Mouse (Mus musculus) limb, embryonic 14.5 days (tissue): ENCODE measurements around the gene Ddx24. TPM values are rescaled to one million over a fixed set of nuclear protein-coding genes. Genes with fewer than 3 reads are reported as not detected.
A peak's percentile ranks its signal among the peaks of the same experiment; 100 is the strongest.
"Not testable (repeated sequence)": the region's sequence is repeated elsewhere in the genome, so short reads cannot be mapped to it uniquely, and the experiment has no call there.

ENCODE experiments used
- ATAC-seq: fragments of 200-750 bp; cut with Nextera tagmentation; 2 replicates; pipeline ENCODE4 v1.8.0; 2017; ENCODE audit warnings: low read depth, moderate number of reproducible peaks, moderate TSS enrichment; ENCODE audit not compliant: low FRiP score
- DNase-seq: peaks from one replicate; pipeline ENCODE4 v3.0.0-alpha.2; 2015; ENCODE audit warnings: low spot score
- H3K27ac ChIP-seq: fragments of 300-500 bp; sonication (generic); replicated peaks from 2 replicates; pipeline ENCODE4 v1.5.1; 2014; ENCODE audit warnings: low read depth, mild to moderate bottlenecking, low read length, moderate library complexity, mixed read lengths
- H3K27me3 ChIP-seq: fragments of 300-500 bp; sonication (generic); 2 replicates; pipeline ENCODE4 v1.6.1; 2014; ENCODE audit warnings: low read length, mixed read lengths; ENCODE audit not compliant: control insufficient read depth, insufficient read depth
- H3K36me3 ChIP-seq: fragments of 300-500 bp; sonication (generic); 2 replicates; pipeline ENCODE4 v1.6.1; 2014; ENCODE audit warnings: mild to moderate bottlenecking, low read length, moderate library complexity, mixed read lengths; ENCODE audit not compliant: control insufficient read depth, insufficient read depth
- H3K4me1 ChIP-seq: fragments of 300-500 bp; sonication (generic); 2 replicates; pipeline ENCODE4 v1.6.1; 2014; ENCODE audit warnings: antibody characterized with exemption, low read length, mixed read lengths; ENCODE audit not compliant: control insufficient read depth, insufficient read depth
- H3K4me2 ChIP-seq: fragments of 300-500 bp; sonication (generic); replicated peaks from 2 replicates; pipeline ENCODE4 v1.6.1; 2014; ENCODE audit warnings: low read depth, mild to moderate bottlenecking, low read length, moderate library complexity; ENCODE audit not compliant: severe bottlenecking
- H3K4me3 ChIP-seq: fragments of 300-500 bp; sonication (generic); replicated peaks from 2 replicates; pipeline ENCODE4 v1.5.1; 2014; ENCODE audit warnings: low read length
- H3K9ac ChIP-seq: fragments of 300-500 bp; sonication (generic); 2 replicates; pipeline ENCODE4 v1.6.1; 2014; ENCODE audit warnings: mild to moderate bottlenecking, low read depth, low read length, moderate library complexity; ENCODE audit not compliant: severe bottlenecking
- H3K9me3 ChIP-seq: fragments of 300-500 bp; sonication (generic); 2 replicates; pipeline ENCODE4 v1.6.1; 2016; ENCODE audit warnings: low read length; ENCODE audit not compliant: control insufficient read depth
- POLR2A ChIP-seq: fragments of 200-500 bp; IDR thresholded peaks from 2 replicates; pipeline ENCODE4 v1.8.0; 2012; ENCODE audit warnings: inconsistent platforms, mild to moderate bottlenecking, moderate library complexity, borderline replicate concordance; ENCODE audit not compliant: insufficient read depth, insufficient read length; ENCODE audit errors: extremely low read depth
- WGBS: fragments of 180-500 bp; shearing (Covaris S2); extraction: QIAGEN DNeasy Blood & Tissue Kit; methylation state at CpG from one replicate; pipeline ENCODE4 v1.1.7; 2014; 5-methylcytosine and 5-hydroxymethylcytosine counted together
- polyA plus RNA-seq, 2 experiments: library from polyadenylated mRNA; depleted of rRNA in 1 of 2; stranded (reverse) in 1 of 2; unstranded in 1 of 2; fragments of >200 nt; fragmentation: Nextera tagmentation in 1 of 2; extraction: Ambion mirVana in 1 of 2; gene quantifications; 2 replicates each; pipeline versions ENCODE4 v1.2.1 to v1.2.3; 2012 to 2014

Gene Ddx24
- polyA plus RNA-seq (2012; rRNA removed) (44.1 and 53.2 TPM in 2 replicates), polyA plus RNA-seq (2014; fragmentation: Nextera tagmentation; extraction: Ambion mirVana) (81.5 and 91.3 TPM in 2 replicates)

DNA sequence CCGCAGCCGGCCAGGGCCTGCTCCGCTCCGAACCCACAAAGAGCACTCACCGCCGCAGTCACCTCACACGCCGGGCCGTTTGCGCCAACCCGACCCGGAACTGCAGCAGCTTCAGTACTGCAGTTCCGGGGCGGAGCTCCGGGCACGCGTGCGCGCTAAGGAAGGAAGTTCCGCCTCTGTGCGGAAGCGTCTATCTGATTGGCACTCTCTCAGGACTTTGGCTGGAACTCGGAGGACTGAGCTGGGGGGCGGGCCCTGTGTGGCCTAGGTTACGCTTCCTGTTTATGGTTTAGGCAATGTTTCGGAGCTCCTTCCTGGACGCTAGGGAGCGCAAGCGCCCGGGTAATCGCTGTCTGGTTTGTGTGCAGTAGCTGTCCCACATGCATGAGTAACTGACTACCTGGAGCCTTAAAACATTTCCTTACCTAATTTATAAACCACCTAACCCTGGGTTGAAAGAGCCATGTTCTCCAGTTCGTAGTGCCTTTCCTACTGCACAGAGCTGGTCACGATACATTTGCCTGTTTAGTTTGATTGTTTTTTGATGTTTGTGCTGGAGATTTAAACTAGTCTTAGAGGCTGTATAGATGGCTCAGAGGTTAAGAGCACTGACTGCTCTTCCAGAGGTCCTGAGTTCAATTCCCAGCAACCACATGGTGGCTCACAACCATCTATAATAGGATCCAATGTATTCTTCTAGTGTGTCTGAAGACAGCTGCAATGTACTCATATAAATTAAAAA, at the start of gene Ddx24:
Ddx24 (minus strand) TSS at position 102 of the 742 bp plus-strand sequence.
- peak; percentile 99 for DNase-seq
- peaks cover 9% of the 10 kb centered on the region for H3K36me3 ChIP-seq
- H3K27ac ChIP-seq: no peak within 1 kb of the TSS
- peak within 1 kb of the TSS; percentile 85 for H3K4me2 ChIP-seq
- no peaks in the 10 kb centered on the region for H3K9me3 ChIP-seq
- ATAC-seq: peak; percentile 99
- TF ChIP-seq POLR2A: peak; percentile 66; the same call in 1 of the 2 replicates
- no peaks in the 10 kb centered on the region for H3K27me3 ChIP-seq
- H3K4me3 ChIP-seq: peak within 1 kb of the TSS; percentile 93
- peak within 1 kb of the TSS; percentile 88 for H3K9ac ChIP-seq
- WGBS: 4% methylated on average over 21 of the region's 33 CpGs
- H3K4me1 ChIP-seq: peaks cover 22% of the 10 kb centered on the region

DNA sequence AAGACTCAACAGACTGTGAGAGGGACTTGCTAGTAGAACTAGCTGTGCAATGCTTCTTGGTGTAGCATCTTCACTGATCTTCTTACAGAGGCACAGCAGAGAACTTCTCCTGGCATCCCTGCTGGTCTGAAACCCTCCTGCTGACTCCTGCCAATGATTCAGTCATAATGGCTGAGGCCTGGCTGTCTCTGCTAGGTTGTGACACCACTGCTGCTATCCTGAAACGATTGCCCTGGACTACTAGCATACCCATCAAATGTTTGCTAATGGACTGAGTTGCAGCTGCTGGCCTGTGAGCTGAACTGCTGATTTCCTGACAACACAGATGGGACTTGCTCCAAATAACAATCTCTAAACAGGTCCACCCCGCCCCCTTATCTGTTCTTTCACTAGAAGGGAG, 48.9 kb upstream of the Ddx24 start:
- no peaks in the 10 kb centered on the region for H3K36me3 ChIP-seq
- H3K9ac ChIP-seq: no peak overlapping the region
- H3K27ac ChIP-seq: no peak overlapping the region
- no peaks in the 10 kb centered on the region for H3K9me3 ChIP-seq
- H3K27me3 ChIP-seq: no peaks in the 10 kb centered on the region
- ATAC-seq: no peak
- H3K4me3 ChIP-seq: no peak overlapping the region
- H3K4me2 ChIP-seq: no peak overlapping the region
- no peak for DNase-seq
- WGBS: 39% methylated on average over 2 of the region's 2 CpGs
- H3K4me1 ChIP-seq: no peaks in the 10 kb centered on the region
- no peak for TF ChIP-seq POLR2A

DNA sequence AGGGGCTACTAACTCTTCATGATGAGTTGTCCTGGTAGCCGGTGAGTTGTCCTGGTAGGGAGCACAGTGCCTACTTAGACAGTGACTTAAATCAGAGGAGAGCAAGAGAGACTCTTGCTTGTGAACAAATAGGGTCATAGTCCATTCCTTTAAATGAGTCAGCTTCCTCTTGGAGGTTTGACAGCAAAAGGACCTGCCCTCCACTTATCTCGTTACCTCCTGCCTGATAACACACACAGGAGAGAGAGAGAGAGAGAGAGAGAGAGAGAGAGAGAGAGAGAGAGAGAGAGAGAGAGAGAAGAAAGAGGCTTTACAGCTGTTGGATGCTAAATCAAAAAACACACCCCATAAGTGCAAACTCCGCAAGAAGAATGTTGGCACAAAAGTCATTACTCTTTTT, 31.5 kb upstream of the Ddx24 start, which contains the start of gene Ifi27l2b:
Ifi27l2b (minus strand) TSS at position 84 of the 400 bp plus-strand sequence.
- Histone ChIP-seq H3K9me3 (no peaks in the 10 kb centered on the region), H3K9ac (no peak within 1 kb of the TSS), H3K27me3 (no peaks in the 10 kb centered on the region), H3K27ac (no peak within 1 kb of the TSS), H3K4me3 (no peak within 1 kb of the TSS), H3K4me2 (no peak within 1 kb of the TSS), H3K36me3 (no peaks in the 10 kb centered on the region), H3K4me1 (no peaks in the 10 kb centered on the region)
- DNase-seq (no peak), ATAC-seq (no peak)
- no peak for TF ChIP-seq POLR2A
- WGBS: 62% methylated on average over 3 of the region's 3 CpGs

DNA sequence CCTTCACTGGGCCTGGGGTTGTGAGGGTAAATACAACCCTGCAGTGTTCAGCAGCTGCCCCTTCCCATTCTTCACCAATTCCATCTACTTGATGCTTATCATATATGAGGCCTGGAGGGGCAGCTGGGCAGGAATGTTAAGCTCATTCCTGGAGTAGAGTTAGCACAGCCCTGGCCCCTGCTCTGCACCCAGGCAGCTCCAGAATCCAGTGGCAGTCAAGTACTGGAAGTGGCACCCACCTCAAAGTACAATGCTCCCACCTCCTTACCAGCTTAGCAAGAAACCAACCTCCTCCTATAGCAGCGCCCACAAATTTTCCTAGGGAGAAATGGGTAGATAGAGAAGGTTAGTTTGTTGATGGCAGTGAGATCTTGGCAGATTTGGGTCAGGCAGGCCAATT, 31.1 kb upstream of the Ddx24 start:
- not testable (repeated sequence) for H3K4me1 ChIP-seq, H3K9ac ChIP-seq, H3K4me2 ChIP-seq, H3K27me3 ChIP-seq, H3K9me3 ChIP-seq, DNase-seq, ATAC-seq, H3K27ac ChIP-seq, H3K36me3 ChIP-seq, H3K4me3 ChIP-seq
- WGBS: no CpG with 5 or more reads among the region's 1 CpGs

DNA sequence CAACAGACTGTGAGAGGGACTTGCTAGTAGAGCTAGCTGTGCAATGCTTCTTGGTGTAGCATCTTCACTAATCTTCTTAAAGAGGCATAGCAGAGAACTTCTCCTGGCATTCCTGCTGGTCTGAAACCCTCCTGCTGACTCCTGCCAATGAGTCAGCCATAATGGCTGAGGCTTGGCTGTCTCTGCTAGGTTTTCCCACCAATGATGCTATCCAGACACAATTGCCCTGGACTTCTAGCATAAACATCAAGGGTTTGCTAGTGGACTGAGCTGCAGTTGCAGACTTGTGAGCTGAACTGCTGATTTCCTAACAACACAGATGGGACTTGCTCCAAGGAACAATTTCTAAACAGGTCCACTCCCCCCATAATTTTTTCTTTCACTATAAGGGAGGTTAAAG, 27.7 kb upstream of the Ddx24 start:
- Histone ChIP-seq H3K36me3 (no peaks in the 10 kb centered on the region), H3K27me3 (no peaks in the 10 kb centered on the region), H3K9ac (no peak overlapping the region), H3K27ac (no peak overlapping the region), H3K4me2 (no peak overlapping the region), H3K4me1 (no peaks in the 10 kb centered on the region), H3K4me3 (no peak overlapping the region), H3K9me3 (no peaks in the 10 kb centered on the region)
- DNase-seq (no peak), ATAC-seq (no peak)
- TF ChIP-seq POLR2A: no peak
